Mouse (Mus musculus) intestine, embryonic 14.5 days (tissue): ENCODE results near the gene Cstf3. TPM values are rescaled to one million over a fixed set of nuclear protein-coding genes. Genes with fewer than 3 reads are reported as not detected.
"Not testable (repeated sequence)": the region's sequence is repeated elsewhere in the genome, so short reads cannot be mapped to it uniquely, and the experiment has no call there.

Experiments used
- ATAC-seq: fragments of 200-750 bp; cut with Nextera tagmentation; replicated peaks from 2 replicates; pipeline ENCODE4 v1.8.0; 2017; ENCODE audit warnings: low read depth, moderate number of reproducible peaks, moderate TSS enrichment, moderate library complexity; ENCODE audit not compliant: low FRiP score, low TSS enrichment
- DNase-seq: peaks from one replicate; pipeline ENCODE4 v3.0.0-alpha.2; 2018; ENCODE audit warnings: low spot score
- H3K27ac ChIP-seq: fragments of 300-500 bp; sonication (generic); 2 replicates; pipeline ENCODE4 v1.5.1; 2014; ENCODE audit warnings: low read depth, mild to moderate bottlenecking, control low read depth
- H3K27me3 ChIP-seq: fragments of 300-500 bp; sonication (generic); replicated peaks from 2 replicates; pipeline ENCODE4 v1.6.1; 2014; ENCODE audit warnings: low read length, control low read depth; ENCODE audit not compliant: control insufficient read depth, insufficient read depth
- H3K36me3 ChIP-seq: fragments of 300-500 bp; sonication (generic); 2 replicates; pipeline ENCODE4 v1.6.1; 2014; ENCODE audit warnings: low read length, control low read depth; ENCODE audit not compliant: control insufficient read depth, insufficient read depth
- H3K4me1 ChIP-seq: fragments of 300-500 bp; sonication (generic); replicated peaks from 2 replicates; pipeline ENCODE4 v1.6.1; 2014; ENCODE audit warnings: low read length, control low read depth, mixed read lengths; ENCODE audit not compliant: control insufficient read depth, insufficient read depth
- H3K4me2 ChIP-seq: fragments of 300-500 bp; sonication (generic); 2 replicates; pipeline ENCODE4 v1.6.1; 2014; ENCODE audit warnings: low read length
- H3K4me3 ChIP-seq: fragments of 300-500 bp; sonication (generic); 2 replicates; pipeline ENCODE4 v1.5.1; 2014; ENCODE audit warnings: low read depth, low read length, control low read depth, mixed read lengths
- H3K9ac ChIP-seq: fragments of 300-500 bp; sonication (generic); 2 replicates; pipeline ENCODE4 v1.6.1; 2014; ENCODE audit warnings: mild to moderate bottlenecking, low read length
- H3K9me3 ChIP-seq: fragments of 300-500 bp; sonication (generic); 2 replicates; pipeline ENCODE4 v1.6.1; 2016; ENCODE audit warnings: low read length, control low read depth; ENCODE audit not compliant: control insufficient read depth
- WGBS: fragments of 180-500 bp; shearing (Covaris S2); extraction: QIAGEN DNeasy Blood & Tissue Kit; methylation state at CpG from one replicate; pipeline ENCODE4 v1.1.7; 2014; 5-methylcytosine and 5-hydroxymethylcytosine counted together
- polyA plus RNA-seq: library from polyadenylated mRNA; unstranded; fragments of >200 nt; fragmentation: Nextera tagmentation; extraction: Ambion mirVana; gene quantifications from 2 replicates; pipeline ENCODE4 v1.2.1, GENCODE M21; 2014

Gene Cstf3
- 58.5 and 71.2 TPM in 2 replicates for polyA plus RNA-seq

GRCm38 (mm10) chr2:104590068-104590828 is at the start of gene Cstf3:
Cstf3 (plus strand) TSS chr2:104590523.
- peak; percentile 99 for ATAC-seq
- Histone ChIP-seq H3K27ac (peak within 1 kb of the TSS; percentile 89), H3K4me1 (peaks cover 10% of the 10 kb centered on the region), H3K4me2 (peak within 1 kb of the TSS; percentile 91), H3K4me3 (peak within 1 kb of the TSS; percentile 99), H3K36me3 (no peaks in the 10 kb centered on the region), H3K27me3 (no peaks in the 10 kb centered on the region), H3K9me3 (no peaks in the 10 kb centered on the region), H3K9ac (peak within 1 kb of the TSS; percentile 95)
- WGBS: under 1% methylated on average over 59 of the region's 59 CpGs
- DNase-seq: peak; percentile 98

GRCm38 (mm10) chr2:104556711-104557110 is 33.6 kb upstream of the Cstf3 start:
- not testable (repeated sequence) for H3K4me2 ChIP-seq, H3K9me3 ChIP-seq, H3K36me3 ChIP-seq, DNase-seq, H3K9ac ChIP-seq, H3K27ac ChIP-seq, H3K4me1 ChIP-seq, H3K4me3 ChIP-seq, ATAC-seq, H3K27me3 ChIP-seq
- 89% methylated on average over 22 of the region's 22 CpGs for WGBS

- H3K27ac ChIP-seq: no peak overlapping the region
- no peaks in the 10 kb centered on the region for H3K4me1 ChIP-seq
- no peaks in the 10 kb centered on the region for H3K9me3 ChIP-seq
- DNase-seq (no peak), ATAC-seq (no peak)
- no peaks in the 10 kb centered on the region for H3K36me3 ChIP-seq
- no peak overlapping the region for H3K9ac ChIP-seq
- no peaks in the 10 kb centered on the region for H3K27me3 ChIP-seq
- H3K4me2 ChIP-seq: no peak overlapping the region
- no peak overlapping the region for H3K4me3 ChIP-seq
- 93% methylated on average over 9 of the region's 9 CpGs for WGBS
Observed at GRCm38 (mm10) chr2:104557722-104558121, 32.6 kb upstream of the Cstf3 start.

- H3K36me3 ChIP-seq: no peaks in the 10 kb centered on the region
- H3K27ac ChIP-seq: no peak overlapping the region
- no peaks in the 10 kb centered on the region for H3K27me3 ChIP-seq
- DNase-seq (no peak), ATAC-seq (no peak)
- H3K9ac ChIP-seq: no peak overlapping the region
- H3K4me1 ChIP-seq: no peaks in the 10 kb centered on the region
- no peaks in the 10 kb centered on the region for H3K9me3 ChIP-seq
- 89% methylated on average over 4 of the region's 4 CpGs for WGBS
- H3K4me2 ChIP-seq: no peak overlapping the region
- H3K4me3 ChIP-seq: no peak overlapping the region
Observed at GRCm38 (mm10) chr2:104558326-104558725, 32.0 kb upstream of the Cstf3 start.

- Histone ChIP-seq H3K9me3 (no peaks in the 10 kb centered on the region), H3K4me2 (no peak overlapping the region), H3K36me3 (no peaks in the 10 kb centered on the region), H3K4me3 (no peak overlapping the region), H3K4me1 (no peaks in the 10 kb centered on the region), H3K9ac (no peak overlapping the region), H3K27ac (no peak overlapping the region), H3K27me3 (no peaks in the 10 kb centered on the region)
- DNase-seq (no peak), ATAC-seq (no peak)
- WGBS: 70% methylated on average over 6 of the region's 6 CpGs
Observed at GRCm38 (mm10) chr2:104558938-104559337, 31.4 kb upstream of the Cstf3 start.

GRCm38 (mm10) chr2:104559591-104560380 is 30.5 kb upstream of the Cstf3 start:
- H3K36me3 ChIP-seq: no peaks in the 10 kb centered on the region
- H3K4me1 ChIP-seq: no peaks in the 10 kb centered on the region
- DNase-seq (no peak), ATAC-seq (no peak)
- no peaks in the 10 kb centered on the region for H3K27me3 ChIP-seq
- no peak overlapping the region for H3K4me2 ChIP-seq
- H3K27ac ChIP-seq: no peak overlapping the region
- 87% methylated on average over 4 of the region's 4 CpGs for WGBS
- no peak overlapping the region for H3K9ac ChIP-seq
- H3K9me3 ChIP-seq: no peaks in the 10 kb centered on the region
- no peak overlapping the region for H3K4me3 ChIP-seq

- Histone ChIP-seq H3K9me3 (no peaks in the 10 kb centered on the region), H3K4me2 (no peak overlapping the region), H3K4me3 (no peak overlapping the region), H3K9ac (no peak overlapping the region), H3K27me3 (no peaks in the 10 kb centered on the region), H3K27ac (no peak overlapping the region), H3K36me3 (no peaks in the 10 kb centered on the region), H3K4me1 (no peaks in the 10 kb centered on the region)
- WGBS: 87% methylated on average over 6 of the region's 6 CpGs
- DNase-seq (no peak), ATAC-seq (no peak)
Observed at GRCm38 (mm10) chr2:104561386-104561785, 28.9 kb upstream of the Cstf3 start.

- no peak overlapping the region for H3K4me2 ChIP-seq
- H3K9ac ChIP-seq: no peak overlapping the region
- H3K4me1 ChIP-seq: no peaks in the 10 kb centered on the region
- H3K36me3 ChIP-seq: no peaks in the 10 kb centered on the region
- WGBS: 89% methylated on average over 4 of the region's 4 CpGs
- H3K27me3 ChIP-seq: no peaks in the 10 kb centered on the region
- ATAC-seq: no peak
- no peak overlapping the region for H3K4me3 ChIP-seq
- no peak for DNase-seq
- H3K9me3 ChIP-seq: no peaks in the 10 kb centered on the region
- no peak overlapping the region for H3K27ac ChIP-seq
Observed at GRCm38 (mm10) chr2:104561986-104562532, 28.3 kb upstream of the Cstf3 start.
